Mouse (Mus musculus): ENCODE results near the gene Lnx2. TPM values are rescaled to one million over a fixed set of nuclear protein-coding genes. Genes with fewer than 3 reads are reported as not detected.

The Lnx2 gene
- polyA plus RNA-seq, 1 experiment from 2014 or later = 10.0 TPM

- Histone ChIP-seq H3K36me3 (no peaks in the 10 kb centered on the region), H3K4me2 (no peak overlapping the region), H3K4me1 (replicated peaks) (no peaks in the 10 kb centered on the region), H3K27me3 (no peaks in the 10 kb centered on the region), H3K9ac (replicated peaks) (no peak overlapping the region), H3K9me3 (no peaks in the 10 kb centered on the region), H3K27ac (no peak overlapping the region), H3K4me3 (replicated peaks) (no peak overlapping the region)
- WGBS = 90% methylated on average over 5 of the region's 5 CpGs
- no peak for ATAC-seq (ENCODE audit: insufficient number of reproducible peaks, insufficient read depth, low FRiP score, low TSS enrichment, low read depth)
Observed at GRCm38 (mm10) chr5:147058661-147059060, 17.7 kb downstream of the Lnx2 start.

DNA sequence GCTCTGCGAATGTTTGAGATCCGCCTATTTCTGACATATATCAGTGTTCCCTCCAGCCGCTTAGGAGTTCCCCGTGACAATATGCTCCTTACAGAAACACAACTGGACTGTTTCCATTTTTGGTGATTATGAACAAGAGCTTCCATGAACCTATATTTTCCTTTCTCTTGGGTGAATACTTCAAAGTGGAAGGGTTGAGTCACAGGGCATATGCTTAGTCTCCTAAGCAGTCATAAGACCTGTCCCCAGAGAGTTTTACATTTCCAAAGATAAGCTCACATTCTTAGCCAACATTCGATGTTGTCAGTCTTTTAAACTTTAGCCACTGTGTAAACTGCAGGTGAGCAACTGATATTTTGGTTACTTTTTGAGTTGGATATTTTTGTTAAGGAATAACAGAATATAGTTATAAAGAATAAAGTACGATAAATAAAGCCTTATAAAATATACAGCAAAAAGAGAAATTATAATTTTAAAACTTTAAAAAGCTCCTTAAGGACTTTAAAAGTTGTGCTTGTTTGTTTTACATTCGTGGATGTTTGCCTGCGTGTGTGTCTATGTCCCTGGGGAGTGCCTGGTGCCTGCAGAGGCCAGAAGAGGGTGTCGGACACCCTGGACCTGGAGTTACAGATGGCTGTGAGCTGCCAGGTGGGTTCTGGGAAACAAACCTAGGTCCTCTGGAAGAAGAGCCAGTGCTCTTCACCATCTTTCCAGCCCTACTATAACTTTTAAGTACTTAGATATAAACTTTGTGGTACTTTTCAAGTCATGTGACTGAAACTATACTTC is 18.6 kb downstream of the Lnx2 start:
- no peaks in the 10 kb centered on the region for H3K36me3 ChIP-seq
- H3K4me1 ChIP-seq (replicated peaks) = no peaks in the 10 kb centered on the region
- 85% methylated on average over 9 of the region's 9 CpGs for whole genome bisulfite sequencing
- no peaks in the 10 kb centered on the region for H3K27me3 ChIP-seq
- no peak overlapping the region for H3K9ac ChIP-seq (replicated peaks)
- H3K4me2 ChIP-seq = no peak overlapping the region
- ATAC-seq (ENCODE audit: insufficient number of reproducible peaks, insufficient read depth, low FRiP score, low TSS enrichment, low read depth) = no peak
- H3K9me3 ChIP-seq = no peaks in the 10 kb centered on the region
- no peak overlapping the region for H3K27ac ChIP-seq
- H3K4me3 ChIP-seq (replicated peaks) = no peak overlapping the region

DNA sequence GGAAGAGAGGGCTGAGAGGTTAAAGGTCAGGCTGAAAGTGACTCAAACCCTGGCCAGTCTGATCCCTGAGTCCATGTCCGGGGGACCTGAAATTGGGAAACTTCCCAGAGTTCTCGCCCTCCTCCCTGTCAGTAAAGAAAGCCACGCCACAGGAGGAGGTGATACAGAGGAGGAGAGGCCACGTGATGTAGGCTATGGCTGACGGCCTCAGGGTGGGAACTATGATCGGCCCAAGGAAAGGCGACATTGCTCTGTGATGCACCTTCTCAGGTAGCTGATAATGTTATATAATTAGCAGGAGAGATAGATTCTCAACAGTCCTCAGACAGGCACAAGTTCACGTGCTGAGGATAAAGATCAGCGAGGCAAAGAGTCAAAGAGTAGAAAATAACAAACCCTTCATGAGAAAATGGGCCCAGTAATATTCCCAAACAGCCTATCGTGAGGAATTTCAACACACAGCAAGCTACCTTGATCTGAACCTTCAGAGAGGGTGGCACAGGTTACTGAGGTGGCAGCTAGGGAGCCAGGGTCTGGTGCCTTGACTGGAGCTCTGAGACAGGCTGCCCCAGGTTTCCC is 19.6 kb downstream of the Lnx2 start:
- H3K27me3 ChIP-seq = no peaks in the 10 kb centered on the region
- H3K4me1 ChIP-seq (replicated peaks) = peaks cover 7% of the 10 kb centered on the region; the same call in 1 of the 2 replicates
- no peaks in the 10 kb centered on the region for H3K36me3 ChIP-seq
- no peak overlapping the region for H3K4me3 ChIP-seq (replicated peaks)
- ATAC-seq (ENCODE audit: insufficient number of reproducible peaks, insufficient read depth, low FRiP score, low TSS enrichment, low read depth) = no peak
- H3K9ac ChIP-seq (replicated peaks) = no peak overlapping the region
- no peaks in the 10 kb centered on the region for H3K9me3 ChIP-seq
- H3K27ac ChIP-seq = no peak overlapping the region
- WGBS = 84% methylated on average over 10 of the region's 10 CpGs
- no peak overlapping the region for H3K4me2 ChIP-seq

DNA sequence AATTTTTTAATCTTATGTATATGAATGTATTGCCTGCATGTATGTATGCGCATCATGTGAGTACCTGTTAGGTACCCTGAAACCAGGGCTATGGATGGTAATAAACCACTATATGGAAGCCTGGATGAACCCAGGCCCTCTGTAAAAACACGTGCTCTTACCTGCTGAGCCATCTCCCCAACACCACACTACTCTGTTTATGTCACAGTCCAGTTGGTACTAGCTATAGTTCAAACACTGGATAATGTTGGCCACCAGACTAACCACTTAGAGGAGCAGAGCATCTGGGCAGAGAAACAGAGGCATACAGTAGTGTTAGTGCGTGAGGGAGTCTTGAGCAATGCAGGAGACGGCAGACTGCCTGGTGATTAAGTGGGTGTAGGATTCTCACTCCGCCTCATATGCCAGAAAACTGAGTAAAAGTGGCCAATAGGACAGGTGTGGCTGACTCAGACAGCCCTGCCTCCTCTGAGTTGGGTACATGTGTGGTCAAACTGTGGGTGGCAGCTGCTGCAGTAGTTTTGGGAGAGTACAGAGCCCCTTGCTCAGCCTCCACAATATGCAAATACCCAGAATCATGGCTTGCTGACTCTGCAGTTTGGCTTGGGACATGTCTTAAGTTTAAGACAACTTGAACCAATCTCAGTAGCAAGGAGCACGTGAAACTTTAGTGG is 20.7 kb downstream of the Lnx2 start:
- Histone ChIP-seq H3K9me3 (no peaks in the 10 kb centered on the region), H3K4me1 (replicated peaks) (peaks cover 16% of the 10 kb centered on the region; the same call in 1 of the 2 replicates), H3K9ac (replicated peaks) (no peak overlapping the region), H3K4me2 (no peak overlapping the region), H3K4me3 (replicated peaks) (no peak overlapping the region), H3K27me3 (peaks cover 3% of the 10 kb centered on the region; the same call in 1 of the 2 replicates), H3K27ac (no peak overlapping the region), H3K36me3 (no peaks in the 10 kb centered on the region)
- ATAC-seq (ENCODE audit: insufficient number of reproducible peaks, insufficient read depth, low FRiP score, low TSS enrichment, low read depth) = no peak
- 82% methylated on average over 6 of the region's 6 CpGs for WGBS

GRCm38 (mm10) chr5:147054747-147055270 is 21.6 kb downstream of the Lnx2 start:
- Histone ChIP-seq H3K9ac (replicated peaks) (no peak overlapping the region), H3K27ac (no peak overlapping the region), H3K4me1 (replicated peaks) (peaks cover 16% of the 10 kb centered on the region), H3K27me3 (peaks cover 3% of the 10 kb centered on the region; the same call in 1 of the 2 replicates), H3K4me2 (no peak overlapping the region), H3K9me3 (no peaks in the 10 kb centered on the region), H3K4me3 (replicated peaks) (no peak overlapping the region), H3K36me3 (no peaks in the 10 kb centered on the region)
- 80% methylated on average over 2 of the region's 2 CpGs for WGBS
- ATAC-seq (ENCODE audit: insufficient number of reproducible peaks, insufficient read depth, low FRiP score, low TSS enrichment, low read depth) = no peak

DNA sequence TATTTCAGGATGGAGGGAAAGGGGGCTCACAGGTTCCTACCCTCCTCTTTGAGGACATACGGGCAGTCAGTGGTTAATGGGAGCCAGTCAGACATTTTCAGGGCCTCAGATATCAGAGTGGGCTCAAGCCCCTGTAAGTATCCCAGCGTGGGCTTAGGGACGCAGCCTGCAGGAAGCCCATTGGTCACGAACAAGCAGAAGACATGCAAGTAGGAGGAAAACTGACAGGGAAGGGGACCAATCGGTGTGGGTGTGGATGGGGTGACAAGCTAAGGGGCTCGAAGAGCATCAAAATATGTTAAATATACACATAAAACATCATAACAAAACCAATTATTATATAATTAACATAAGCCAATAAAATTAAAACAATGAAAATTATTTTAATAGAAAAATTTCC is 22.1 kb downstream of the Lnx2 start:
- H3K4me3 ChIP-seq (replicated peaks) = no peak overlapping the region
- H3K27me3 ChIP-seq = peaks cover 3% of the 10 kb centered on the region; the same call in 1 of the 2 replicates
- no peaks in the 10 kb centered on the region for H3K36me3 ChIP-seq
- no peak overlapping the region for H3K4me2 ChIP-seq
- WGBS = 87% methylated on average over 6 of the region's 6 CpGs
- ATAC-seq (ENCODE audit: insufficient number of reproducible peaks, insufficient read depth, low FRiP score, low TSS enrichment, low read depth) = no peak
- H3K27ac ChIP-seq = no peak overlapping the region
- peaks cover 16% of the 10 kb centered on the region for H3K4me1 ChIP-seq (replicated peaks)
- no peaks in the 10 kb centered on the region for H3K9me3 ChIP-seq
- H3K9ac ChIP-seq (replicated peaks) = no peak overlapping the region

DNA sequence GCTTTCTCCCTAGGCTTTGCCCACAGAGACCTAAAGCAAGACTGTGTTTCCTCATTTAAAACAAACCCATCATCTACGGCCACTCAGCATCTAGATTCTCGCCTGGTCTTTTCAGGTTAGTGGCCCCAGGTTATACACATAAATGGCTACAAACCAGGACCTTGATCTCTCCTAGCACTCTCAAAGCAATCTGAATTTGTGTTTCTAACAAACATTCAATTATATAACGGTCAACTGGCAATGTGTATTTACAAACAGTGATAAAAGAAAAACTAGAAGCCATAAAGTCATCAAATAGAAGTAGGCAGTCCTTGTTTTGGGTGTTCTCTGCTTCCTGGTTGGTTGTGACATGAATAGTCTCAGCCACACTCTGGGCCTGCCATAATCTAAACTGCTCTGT is 22.9 kb downstream of the Lnx2 start:
- no peak for ATAC-seq (ENCODE audit: insufficient number of reproducible peaks, insufficient read depth, low FRiP score, low TSS enrichment, low read depth)
- WGBS = 65% methylated on average over 3 of the region's 3 CpGs
- Histone ChIP-seq H3K4me2 (no peak overlapping the region), H3K4me3 (replicated peaks) (no peak overlapping the region), H3K27ac (no peak overlapping the region), H3K4me1 (replicated peaks) (peaks cover 16% of the 10 kb centered on the region), H3K36me3 (no peaks in the 10 kb centered on the region), H3K9me3 (no peaks in the 10 kb centered on the region), H3K27me3 (peaks cover 3% of the 10 kb centered on the region; the same call in 1 of the 2 replicates), H3K9ac (replicated peaks) (no peak overlapping the region)

DNA sequence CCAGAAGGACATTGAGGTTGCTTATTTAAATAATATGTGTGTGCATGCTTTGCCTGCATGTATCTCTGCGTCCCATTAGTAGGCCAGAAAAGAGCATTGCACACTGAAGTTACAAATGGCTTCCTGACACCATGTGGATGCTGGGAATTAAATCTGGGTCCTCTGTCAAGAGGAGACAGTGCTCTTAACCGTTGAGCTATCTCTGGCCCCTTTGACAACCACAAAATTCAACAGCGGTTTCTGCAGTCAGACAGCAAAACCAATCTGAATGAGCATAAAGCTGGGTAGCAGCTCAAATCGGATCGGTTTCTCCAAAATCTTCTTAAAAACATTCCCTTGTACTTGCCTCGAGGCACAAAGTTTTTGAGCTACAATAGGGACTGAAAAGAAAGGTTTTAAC is 23.3 kb downstream of the Lnx2 start:
- no peaks in the 10 kb centered on the region for H3K36me3 ChIP-seq
- H3K4me1 ChIP-seq (replicated peaks) = peaks cover 16% of the 10 kb centered on the region
- H3K27ac ChIP-seq = no peak overlapping the region
- H3K4me3 ChIP-seq (replicated peaks) = no peak overlapping the region
- peaks cover 3% of the 10 kb centered on the region; the same call in 1 of the 2 replicates for H3K27me3 ChIP-seq
- H3K9ac ChIP-seq (replicated peaks) = no peak overlapping the region
- no peaks in the 10 kb centered on the region for H3K9me3 ChIP-seq
- ATAC-seq (ENCODE audit: insufficient number of reproducible peaks, insufficient read depth, low FRiP score, low TSS enrichment, low read depth) = no peak
- H3K4me2 ChIP-seq = no peak overlapping the region
- WGBS = 79% methylated on average over 6 of the region's 6 CpGs

DNA sequence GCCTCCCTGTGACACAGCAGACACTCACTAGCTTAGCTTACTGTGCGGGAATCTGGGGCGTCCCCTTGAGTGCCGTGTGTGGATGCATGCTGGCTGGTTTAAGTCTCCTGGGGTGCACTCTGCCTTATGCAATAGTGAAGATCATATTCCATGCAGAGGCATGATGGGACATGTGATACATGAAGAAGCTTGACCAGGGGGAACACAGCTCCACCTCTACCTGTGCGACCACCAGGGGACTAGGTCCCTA is 24.2 kb downstream of the Lnx2 start:
- whole genome bisulfite sequencing = 85% methylated on average over 4 of the region's 4 CpGs
- Histone ChIP-seq H3K36me3 (no peaks in the 10 kb centered on the region), H3K9me3 (no peaks in the 10 kb centered on the region), H3K27me3 (peaks cover 3% of the 10 kb centered on the region; the same call in 1 of the 2 replicates), H3K27ac (no peak overlapping the region), H3K4me1 (replicated peaks) (peaks cover 16% of the 10 kb centered on the region), H3K4me2 (no peak overlapping the region), H3K9ac (replicated peaks) (no peak overlapping the region), H3K4me3 (replicated peaks) (no peak overlapping the region)
- ATAC-seq (ENCODE audit: insufficient number of reproducible peaks, insufficient read depth, low FRiP score, low TSS enrichment, low read depth) = no peak

GRCm38 (mm10) chr5:147051500-147052308 is 24.7 kb downstream of the Lnx2 start:
- peaks cover 16% of the 10 kb centered on the region for H3K4me1 ChIP-seq (replicated peaks)
- H3K27ac ChIP-seq = no peak overlapping the region
- no peak overlapping the region for H3K4me2 ChIP-seq
- H3K4me3 ChIP-seq (replicated peaks) = no peak overlapping the region
- no peak for ATAC-seq (ENCODE audit: insufficient number of reproducible peaks, insufficient read depth, low FRiP score, low TSS enrichment, low read depth)
- H3K27me3 ChIP-seq = peaks cover 3% of the 10 kb centered on the region; the same call in 1 of the 2 replicates
- no peaks in the 10 kb centered on the region for H3K36me3 ChIP-seq
- 68% methylated on average over 29 of the region's 29 CpGs for WGBS
- no peaks in the 10 kb centered on the region for H3K9me3 ChIP-seq
- no peak overlapping the region for H3K9ac ChIP-seq (replicated peaks)
